Mouse (Mus musculus) heart, postnatal 36 days (tissue): ENCODE results near the gene Thap3. TPM values are rescaled to one million over a fixed set of nuclear protein-coding genes. Genes with fewer than 3 reads are reported as not detected.
A peak's percentile ranks its signal among the peaks of the same experiment; 100 is the strongest.

Source experiments
- DNase-seq, 2 experiments: peaks; one replicate each; pipeline ENCODE4 v3.0.0; 2021 to 2022
- intact Hi-C: fragments of 180-260 bp; cut with DNase I; formaldehyde crosslinking; loops from one replicate; pipeline ENCODE4 v1.15.1; 2025
- total RNA-seq, 2 experiments: library from RNA; stranded (reverse); gene quantifications; 2 replicates each; pipeline ENCODE4 v1.2.3; 2021

The Thap3 gene
- total RNA-seq, 2 experiments from 2014 or later: 12.8 to 12.9 TPM

DNA sequence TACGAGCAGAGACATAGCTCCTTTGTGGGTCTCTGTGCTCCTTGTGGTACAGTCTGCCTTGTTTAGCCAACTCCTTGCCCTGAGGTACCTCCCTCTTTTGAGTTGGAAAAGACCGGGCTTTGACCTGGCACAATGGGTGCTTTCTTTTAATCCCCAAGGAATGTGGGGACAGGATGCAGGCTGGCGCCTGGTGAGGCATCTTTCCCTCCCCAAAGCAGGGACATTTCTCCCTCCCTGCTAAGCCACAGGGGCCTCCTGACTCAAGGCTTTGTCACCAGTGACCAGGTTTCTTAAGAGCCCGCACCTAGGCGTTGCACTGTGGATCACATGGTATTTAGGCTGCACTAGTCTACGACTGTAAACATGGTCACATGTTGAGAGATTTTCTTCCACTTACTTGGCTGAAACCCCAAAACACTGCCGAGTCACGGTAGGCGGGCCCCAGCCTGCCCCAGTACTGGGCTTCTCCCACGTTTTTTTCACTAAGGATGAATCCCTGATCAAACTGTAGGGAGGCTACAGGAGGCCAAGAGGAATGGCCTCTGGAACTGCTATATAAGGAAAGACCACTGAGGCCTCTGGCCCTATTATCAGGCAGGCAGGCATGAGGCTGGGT is 21.4 kb upstream of the Thap3 start:
- DNase-seq: peak; percentile 40 to 61
- intact Hi-C loops: no loop called here

DNA sequence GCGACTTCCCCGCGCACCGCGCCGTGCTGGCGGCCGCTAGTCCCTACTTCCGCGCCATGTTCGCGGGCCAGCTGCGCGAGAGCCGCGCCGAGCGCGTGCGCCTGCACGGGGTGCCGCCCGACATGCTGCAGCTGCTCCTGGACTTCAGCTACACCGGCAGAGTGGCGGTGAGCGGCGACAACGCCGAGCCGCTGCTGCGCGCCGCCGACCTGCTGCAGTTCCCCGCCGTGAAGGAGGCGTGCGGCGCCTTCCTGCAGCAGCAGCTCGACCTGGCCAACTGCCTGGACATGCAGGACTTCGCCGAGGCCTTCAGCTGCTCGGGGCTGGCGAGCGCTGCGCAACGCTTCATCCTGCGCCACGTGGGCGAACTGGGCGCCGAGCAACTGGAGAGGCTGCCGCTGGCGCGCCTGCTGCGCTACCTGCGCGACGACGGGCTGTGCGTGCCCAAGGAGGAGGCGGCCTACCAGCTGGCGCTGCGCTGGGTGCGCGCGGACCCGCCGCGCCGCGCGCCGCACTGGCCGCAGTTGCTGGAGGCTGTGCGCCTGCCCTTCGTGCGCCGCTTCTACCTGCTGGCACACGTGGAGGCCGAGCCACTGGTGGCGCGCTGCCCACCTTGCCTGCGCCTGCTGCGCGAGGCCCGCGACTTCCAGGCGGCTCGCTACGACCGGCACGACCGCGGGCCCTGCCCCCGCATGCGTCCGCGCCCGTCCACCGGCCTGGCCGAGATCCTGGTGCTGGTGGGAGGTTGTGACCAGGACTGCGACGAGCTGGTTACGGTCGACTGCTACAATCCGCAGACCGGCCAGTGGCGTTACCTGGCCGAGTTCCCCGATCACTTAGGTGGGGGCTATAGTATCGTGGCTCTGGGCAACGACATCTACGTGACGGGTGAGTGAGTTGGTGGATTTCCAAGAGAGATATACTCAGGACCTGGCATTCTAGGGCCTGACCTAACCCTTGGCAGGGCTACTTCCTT is 20.6 kb upstream of the Thap3 start:
- DNase-seq: peak in 1 of 2 experiments; percentile 63
- intact Hi-C loops: no loop called here

DNA sequence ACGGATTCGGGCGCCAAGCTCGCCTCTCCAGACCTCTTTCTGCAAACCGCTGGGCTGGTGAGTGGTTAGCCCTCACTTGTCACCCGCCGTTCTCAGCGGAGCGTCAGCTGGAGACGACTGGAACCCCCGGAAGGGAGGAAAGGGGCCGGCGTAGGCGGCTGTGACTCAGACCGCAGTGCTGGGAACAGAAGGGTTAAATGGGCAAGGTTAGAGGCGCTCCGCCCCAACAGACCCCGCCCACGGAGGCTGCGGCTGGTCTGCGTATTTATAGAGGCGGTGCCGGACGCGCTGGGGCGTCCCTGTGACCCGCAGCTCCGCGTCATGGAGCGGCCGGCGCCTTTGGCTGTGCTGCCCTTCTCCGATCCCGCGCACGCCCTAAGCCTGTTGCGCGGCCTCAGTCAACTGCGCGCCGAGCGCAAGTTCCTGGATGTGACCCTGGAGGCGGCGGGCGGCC is 19.9 kb upstream of the Thap3 start, which contains the start of gene Klhl21:
TSS of gene Klhl21 (plus strand) at position 182 of the 454 bp plus-strand sequence.
- peak; percentile 96 for DNase-seq
- intact Hi-C loops: loop anchor here (1.0 kb wide), 2 partner anchors 12 to 19 kb away; partner anchors contain the start of genes Phf13 and Zbtb48

DNA sequence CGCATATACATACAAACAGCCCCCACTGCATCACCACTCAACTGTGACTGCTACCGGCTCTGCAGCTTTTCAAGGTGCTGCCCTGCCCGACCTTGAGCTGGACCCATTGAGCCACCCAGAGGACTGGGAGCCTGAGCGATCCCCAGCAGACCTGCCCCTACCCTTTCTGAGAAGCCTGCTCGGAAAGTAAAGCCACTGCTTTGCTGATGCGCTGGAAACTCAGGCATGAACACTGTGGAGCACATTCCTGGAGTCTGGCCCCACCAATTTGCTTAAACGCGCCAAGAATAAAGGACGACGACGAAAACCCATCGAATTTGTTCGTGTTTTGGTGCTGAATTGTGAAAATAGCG is 19.3 kb upstream of the Thap3 start:
- intact Hi-C loops: loop anchor here (1.0 kb wide), 2 partner anchors 12 to 19 kb away; partner anchors contain the start of genes Phf13 and Zbtb48
- peak in 1 of 2 experiments; percentile 38 for DNase-seq

DNA sequence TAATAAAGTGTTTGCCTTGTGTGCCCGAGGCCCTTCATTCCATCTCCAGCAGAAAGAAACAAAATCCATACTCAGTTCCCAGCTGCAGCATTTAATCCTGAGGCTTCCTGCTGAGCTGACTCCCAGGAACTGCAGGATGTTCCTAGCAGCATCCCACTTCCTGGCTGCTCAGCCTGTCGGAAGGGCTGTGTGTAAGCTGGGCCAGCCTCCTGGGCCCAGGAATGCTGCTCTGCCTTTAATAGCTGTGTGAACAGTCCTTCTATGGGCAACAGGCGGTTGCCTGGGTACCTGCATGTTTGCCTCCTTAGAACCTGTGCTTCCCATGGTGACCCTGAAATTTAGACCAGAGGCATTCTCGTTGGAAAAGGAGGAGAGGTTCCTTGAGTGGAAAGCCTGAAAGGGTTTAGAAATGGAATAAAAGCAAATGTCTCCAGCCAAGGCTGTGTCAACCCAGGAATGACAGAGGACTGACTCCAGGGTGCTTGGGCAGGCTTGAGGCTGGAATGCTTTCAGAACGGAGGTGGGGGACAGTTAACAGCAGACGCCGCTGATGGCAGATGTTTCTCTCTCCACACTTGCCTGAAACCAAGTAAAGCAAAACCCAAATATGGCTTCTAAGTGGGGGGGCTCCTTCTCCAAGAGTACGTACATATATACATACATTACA is 18.8 kb upstream of the Thap3 start:
- no peak for DNase-seq
- intact Hi-C loops: loop anchor here (1.0 kb wide), 2 partner anchors 11 to 20 kb away; partner anchors contain the start of genes Phf13 and Zbtb48

DNA sequence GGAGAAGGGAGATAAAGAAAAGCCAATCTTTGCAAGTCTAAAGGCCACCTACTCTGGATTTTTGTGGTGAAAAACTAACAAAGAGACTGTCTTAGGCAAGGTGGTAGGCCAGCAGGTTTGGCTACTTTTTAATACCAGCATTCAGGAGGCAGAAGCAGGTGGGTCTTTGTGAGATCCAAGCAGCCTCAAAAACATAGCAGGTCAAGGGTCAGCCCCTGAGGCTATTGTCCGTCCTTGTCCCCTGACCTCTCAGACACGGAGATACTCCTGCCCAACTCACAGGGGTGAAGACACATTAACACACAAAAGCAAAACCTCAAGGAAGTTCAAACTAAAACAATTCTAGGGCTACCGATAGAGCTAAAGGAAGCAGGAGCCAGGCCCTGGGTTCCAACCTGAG is 18.0 kb upstream of the Thap3 start:
- no peak for DNase-seq
- intact Hi-C loops: no loop called here

DNA sequence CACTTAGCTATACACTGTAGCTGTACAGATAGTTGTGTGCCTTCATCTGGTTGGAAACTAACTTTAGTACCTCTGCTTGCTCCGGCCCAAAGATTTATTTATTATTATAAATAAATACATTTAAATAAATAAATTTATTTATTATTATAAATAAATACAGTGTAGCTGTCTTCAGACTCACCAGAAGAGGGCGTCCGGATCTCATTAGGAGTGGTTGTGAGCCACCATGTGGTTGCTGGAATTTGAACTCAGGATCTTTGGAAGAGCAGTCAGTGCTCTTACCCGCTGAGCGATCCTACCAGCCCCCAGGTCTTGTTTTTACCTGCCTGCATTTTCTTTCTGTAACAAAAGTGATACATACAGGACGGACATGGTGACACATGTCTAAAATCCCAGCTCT is 17.3 kb upstream of the Thap3 start:
- intact Hi-C loops: no loop called here

DNA sequence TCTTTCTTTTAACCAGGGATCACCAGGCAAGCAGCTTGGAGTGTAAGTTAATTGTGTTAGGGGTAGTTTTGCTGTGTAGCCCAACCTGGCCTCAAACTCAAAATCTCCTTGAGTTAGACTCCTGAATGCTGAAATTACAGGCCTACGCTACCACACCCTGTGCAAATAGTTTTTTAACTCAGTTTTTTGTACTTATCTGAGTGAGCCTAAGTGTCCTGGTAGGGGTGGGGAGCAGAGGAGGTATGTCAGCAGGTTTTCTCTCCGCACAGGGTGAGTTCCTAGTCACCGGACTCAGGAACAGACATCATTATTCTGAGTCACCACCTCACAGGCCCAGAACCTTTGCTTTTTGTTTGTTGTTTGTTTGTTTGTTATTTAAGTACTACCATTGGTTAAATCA is 13.3 kb upstream of the Thap3 start:
- no peak for DNase-seq
- intact Hi-C loops: no loop called here

More for the DNA sequence above, 17.3 kb upstream of the Thap3 start:
- no peak for DNase-seq

DNA sequence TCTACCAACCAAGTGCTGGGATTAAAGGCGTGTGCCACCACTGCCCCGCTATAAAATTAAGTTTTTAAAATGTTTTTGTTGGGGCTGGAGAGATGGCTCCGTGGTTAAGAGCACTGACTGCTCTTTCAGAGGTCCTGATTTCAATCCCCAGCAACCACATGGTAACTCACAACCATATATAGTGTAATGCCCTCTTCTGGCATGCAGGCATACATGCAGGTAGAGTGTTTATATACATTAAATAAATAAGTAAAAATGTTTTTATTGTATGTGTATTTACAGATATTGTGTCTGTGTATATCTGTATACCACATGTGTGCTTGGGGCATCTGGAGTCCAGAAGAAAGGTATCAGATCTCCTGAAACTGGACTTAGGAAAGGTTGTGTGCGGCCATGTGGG is 12.5 kb upstream of the Thap3 start:
- no peak for DNase-seq
- intact Hi-C loops: no loop called here

DNA sequence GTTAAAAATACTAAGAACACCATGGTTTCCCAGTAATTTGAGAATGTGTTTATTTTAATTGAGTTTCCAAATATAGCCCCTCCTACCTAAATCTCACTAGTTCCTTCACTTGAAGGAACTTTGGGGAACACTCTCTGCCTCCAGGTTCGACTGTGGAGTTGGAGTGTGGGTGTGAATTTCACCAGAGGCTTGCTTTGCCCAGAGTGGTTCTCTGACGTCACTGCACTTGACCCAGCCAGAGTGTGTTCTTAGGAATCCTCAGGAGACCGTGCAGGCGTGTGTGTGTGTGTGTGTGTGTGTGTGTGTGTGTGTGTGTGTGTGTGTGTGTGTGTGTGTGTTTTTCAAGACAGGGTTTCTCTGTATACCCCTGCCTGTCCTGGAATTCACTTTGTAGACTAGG is 12.1 kb upstream of the Thap3 start:
- intact Hi-C loops: no loop called here
- DNase-seq: no peak

DNA sequence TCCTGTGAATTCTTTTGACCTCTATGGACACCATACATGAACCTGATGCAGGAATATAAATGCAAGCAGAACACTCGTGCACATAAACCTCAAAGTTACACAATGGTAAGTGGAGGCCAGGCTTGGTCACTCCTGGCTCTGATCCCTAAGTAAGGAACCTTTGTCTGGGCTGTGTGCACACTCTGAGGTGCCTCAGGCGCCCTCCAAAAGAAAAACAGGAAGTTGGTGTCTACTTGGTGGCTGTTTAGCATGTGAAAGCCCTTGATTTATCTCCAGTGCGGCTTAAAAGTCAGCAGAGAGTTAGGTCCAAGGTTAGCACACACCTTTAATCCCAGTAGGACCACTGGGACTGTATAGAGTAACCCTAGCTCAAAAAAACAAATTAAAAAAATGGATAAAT is 10.7 kb upstream of the Thap3 start:
- intact Hi-C loops: no loop called here
- DNase-seq: no peak

DNA sequence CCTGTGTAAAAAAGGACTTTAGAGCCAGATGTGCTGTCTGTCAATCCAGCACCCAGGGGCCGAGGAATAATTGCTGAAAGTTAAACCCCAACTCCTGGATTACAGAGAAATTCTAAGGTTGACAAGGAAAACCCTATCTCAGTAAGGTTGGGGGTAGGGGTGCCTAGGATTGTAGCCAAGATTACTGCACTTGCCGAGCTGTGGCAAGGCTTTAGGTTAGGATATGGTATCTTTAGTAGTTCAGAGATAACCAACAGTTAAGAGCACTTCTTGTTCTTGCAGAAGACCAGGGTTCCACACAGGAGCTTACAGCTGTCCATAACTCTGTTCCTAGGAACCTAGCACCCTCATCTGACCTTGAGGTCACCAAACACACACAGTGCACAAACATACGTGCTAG is 8.9 kb upstream of the Thap3 start:
- DNase-seq: no peak
- intact Hi-C loops: no loop called here

DNA sequence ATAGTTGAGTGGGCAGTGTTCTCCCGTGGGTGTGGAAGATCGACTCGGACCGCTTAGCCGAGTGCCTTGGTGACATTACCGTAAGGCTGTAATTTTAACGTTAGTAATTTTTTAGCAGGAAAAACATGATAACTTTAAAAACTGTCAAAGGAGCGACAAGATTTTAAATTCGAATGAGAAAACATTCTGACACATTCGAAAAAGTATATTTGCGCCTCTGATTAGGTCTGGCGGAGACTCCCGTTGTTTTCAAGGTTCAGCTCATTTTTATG is 8.1 kb upstream of the Thap3 start:
- intact Hi-C loops: loop anchor here (1.0 kb wide), 1 partner anchor 11 kb away; the partner anchor contains the start of gene Klhl21
- no peak for DNase-seq

DNA sequence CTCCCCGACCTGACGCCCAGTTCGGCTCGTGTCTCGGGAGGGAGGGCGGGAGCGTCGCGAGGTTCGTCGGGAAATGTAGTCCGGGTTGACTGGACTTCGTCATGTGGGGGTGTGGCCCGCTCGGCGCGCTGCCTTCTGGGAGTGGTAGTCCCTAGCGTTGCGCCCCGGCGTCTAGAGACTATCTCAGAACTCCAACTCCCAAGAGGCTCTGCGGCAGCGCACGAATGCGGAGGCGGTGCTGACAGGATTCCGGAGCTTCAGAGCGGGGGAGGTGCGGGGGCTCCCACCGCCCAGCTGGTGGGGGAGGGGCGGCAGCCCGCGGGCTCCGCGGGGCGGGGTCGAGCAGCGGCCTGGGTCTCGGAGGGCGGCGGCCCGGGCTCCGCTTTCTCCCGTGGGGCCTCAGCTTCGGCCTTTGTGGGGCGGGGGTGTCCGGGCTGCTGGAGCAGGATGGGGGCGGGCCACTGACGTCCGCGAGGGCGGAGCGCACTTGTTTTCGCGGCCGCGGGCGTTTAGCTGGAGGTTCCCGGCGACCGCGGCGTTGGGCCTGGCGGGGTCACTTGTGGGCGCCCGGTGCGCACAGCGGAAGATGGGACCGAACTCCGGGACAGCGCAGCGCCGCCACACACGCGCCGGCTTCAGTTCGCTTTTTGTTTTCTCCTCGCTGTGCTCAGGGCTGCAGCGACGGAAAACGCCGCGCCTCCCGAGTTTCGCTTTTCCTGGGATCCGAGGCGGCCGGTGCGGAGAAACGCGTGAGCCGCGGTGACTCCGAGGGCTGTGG is 7.6 kb upstream of the Thap3 start, which contains the start of gene Phf13:
TSS of gene Phf13 (minus strand) at position 86 of the 778 bp plus-strand sequence.
- intact Hi-C loops: loop anchor here (1.0 kb wide), 1 partner anchor 12 kb away; the partner anchor contains the start of gene Klhl21
- peak; percentile 97 to 98 for DNase-seq

DNA sequence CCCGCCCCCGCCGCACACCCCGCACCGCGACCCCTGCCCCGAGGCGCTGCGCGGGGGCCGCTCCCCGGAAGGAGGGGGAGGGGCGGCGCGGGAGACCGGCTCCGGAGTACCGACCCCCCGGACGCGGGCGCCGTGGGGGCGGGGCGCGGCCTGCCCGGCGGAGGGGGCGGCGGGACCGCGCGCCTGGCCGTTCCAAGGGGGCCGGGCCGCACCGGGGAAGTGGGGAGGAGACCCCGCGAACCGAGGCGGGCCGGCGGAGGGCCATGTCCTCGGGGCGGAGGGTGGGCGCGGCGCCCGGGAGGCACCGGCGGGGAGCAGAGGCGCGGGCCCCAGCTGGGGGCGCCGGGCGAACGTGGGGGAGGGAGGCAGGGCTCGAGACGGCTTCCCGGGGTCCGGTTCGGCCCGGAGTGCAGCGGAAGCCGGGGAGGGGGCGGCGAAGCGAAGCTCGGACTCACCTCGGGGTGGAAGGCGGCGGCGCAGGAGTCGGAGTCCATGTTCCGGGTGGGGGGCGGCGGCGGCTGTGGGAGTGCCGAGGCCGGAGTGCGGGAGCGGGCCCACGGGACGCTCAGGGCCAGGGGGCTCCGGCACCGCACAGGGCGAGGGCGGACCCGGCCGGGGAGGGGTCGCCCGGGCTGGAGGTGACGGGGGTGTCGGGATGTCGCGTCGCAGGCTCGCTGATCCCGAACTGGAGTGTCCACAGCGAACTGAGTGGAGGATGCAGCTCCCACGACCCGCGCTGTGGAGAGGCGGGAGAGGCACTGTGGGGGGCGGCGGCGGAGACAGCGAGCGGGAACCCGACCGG is 6.8 kb upstream of the Thap3 start:
- intact Hi-C loops: loop anchor here (1.0 kb wide), 1 partner anchor 13 kb away; the partner anchor contains the start of gene Klhl21
- DNase-seq: no peak

DNA sequence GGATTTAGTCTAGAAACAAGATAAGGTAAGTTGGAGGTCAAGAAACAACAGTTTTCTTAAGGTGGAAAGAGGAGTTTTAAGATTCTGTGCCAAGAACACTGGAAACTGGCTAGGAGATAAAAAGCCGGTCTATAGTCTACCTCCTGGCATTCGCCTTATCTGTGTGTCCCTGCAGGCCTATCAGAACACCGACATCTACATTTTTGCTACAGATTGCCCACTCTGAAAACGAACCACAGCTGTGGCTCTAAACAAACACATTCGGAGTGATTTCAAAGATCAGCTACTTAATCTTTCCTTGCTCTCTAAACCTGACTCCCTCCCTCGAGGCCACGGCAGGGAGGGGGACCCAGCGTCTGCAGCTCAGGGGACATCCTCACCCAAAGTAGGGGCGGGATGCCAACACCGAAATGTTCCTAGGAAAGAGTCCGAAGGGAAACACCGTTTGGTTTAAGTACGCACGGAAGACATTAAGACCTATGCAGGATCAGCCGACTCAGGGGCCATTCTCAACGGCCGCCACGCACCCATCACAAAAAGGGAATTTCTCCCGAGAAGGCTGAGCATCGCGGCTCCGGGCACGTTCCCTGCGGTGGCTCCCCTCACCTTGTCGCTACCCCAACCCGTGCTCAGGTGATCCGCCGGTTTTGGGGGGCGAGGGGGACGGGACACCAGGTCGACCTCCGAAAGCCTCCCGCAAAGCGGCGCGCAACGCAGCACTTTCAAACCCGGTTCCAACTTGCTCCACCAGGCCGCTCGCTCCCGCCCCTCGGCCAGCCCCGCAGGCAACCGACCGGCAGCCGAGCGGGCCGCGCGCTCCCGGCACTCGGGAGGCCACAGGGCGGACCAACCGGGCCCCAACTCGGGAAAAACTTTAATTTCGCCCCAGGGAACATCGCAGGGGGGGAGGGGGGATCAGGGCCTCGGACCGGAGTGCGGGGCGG is 5.7 kb upstream of the Thap3 start:
- intact Hi-C loops: no loop called here
- peak in 1 of 2 experiments; percentile 39 for DNase-seq

DNA sequence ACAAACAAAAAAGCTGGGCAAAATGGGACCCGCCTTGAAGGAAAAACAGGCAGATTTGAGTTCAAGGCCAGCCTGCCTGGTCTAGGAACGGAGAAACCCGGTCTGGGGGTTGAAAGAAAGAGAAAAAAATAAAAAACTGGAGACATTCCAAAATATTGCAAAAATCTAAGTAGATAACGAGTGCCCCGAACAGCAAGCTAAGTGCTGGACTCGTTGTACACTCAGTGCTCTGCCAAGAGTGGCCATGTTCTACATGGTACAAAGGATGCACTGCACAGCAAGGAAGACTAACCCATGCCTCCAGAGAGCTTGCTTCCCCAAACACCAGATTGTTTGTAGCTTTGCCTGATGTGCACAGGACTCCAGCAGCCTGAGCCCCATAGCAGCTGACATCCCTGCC is 4.2 kb upstream of the Thap3 start:
- intact Hi-C loops: no loop called here
- DNase-seq: no peak

DNA sequence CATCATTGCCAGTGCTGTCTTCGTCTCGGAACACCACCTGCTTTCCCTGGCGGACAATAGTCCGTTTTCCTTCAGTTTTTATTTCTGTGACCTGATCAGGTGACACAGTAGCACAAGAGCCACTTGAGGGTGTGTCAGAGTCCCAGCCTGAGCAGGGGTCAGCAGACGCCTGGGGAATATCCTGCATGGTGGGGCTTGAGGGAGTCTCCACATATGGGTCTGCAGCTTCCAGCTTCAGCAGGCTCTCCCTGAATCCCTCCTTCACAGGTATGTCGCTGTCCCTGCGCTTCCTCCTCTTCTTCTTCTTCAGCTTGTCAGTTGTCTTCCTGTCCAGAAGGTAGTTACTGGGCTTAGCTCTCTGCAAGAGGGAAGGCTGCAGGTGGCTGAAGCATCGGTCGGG is 3.3 kb upstream of the Thap3 start:
- intact Hi-C loops: no loop called here
- no peak for DNase-seq
